Mouse (Mus musculus): ENCODE data around the gene Acnat1. TPM values are rescaled to one million over a fixed set of nuclear protein-coding genes. Genes with fewer than 3 reads are reported as not detected.
"Not testable (repeated sequence)": the region's sequence is repeated elsewhere in the genome, so short reads cannot be mapped to it uniquely, and the experiment has no call there.

Gene Acnat1
- polyA plus RNA-seq, 1 experiment from 2014 or later, result not detected

DNA sequence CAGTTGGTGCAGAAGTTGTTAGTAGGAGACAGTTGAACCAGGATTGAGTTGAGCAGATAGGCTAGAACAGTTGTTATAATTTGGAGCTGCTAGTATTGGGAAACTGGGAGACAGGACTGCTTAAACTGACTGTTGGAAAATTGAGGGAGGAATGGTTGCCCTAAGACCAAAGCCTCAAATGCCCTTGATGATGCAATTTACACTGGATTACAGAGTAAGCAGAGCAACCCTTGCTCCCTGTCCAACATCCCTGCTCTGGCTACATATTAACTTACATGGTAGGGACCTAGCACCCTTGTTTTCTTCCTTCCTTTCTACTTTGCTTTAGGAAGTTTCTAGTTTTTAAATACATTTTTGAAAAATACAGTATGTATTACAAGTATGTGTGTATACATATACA lies 11.7 kb upstream of the Acnat1 start:
- no peaks in the 10 kb centered on the region for H3K27me3 ChIP-seq
- no peak for TF ChIP-seq CTCF (IDR thresholded peaks at IDR 0.05)
- CTCF ChIA-PET, result no interaction called here
- DNase-seq (ENCODE audit: low read depth, low spot score) (peak; percentile 27), ATAC-seq (peak; percentile 62)
- POLR2A ChIA-PET, result no interaction called here
- in situ Hi-C loops (cut with MboI; ENCODE audit: low pct_unique_long_range_greater_than_20kb), result loop anchor here (5.0 kb wide), 1 partner anchor 43 kb away; no protein-coding TSS in a partner anchor

DNA sequence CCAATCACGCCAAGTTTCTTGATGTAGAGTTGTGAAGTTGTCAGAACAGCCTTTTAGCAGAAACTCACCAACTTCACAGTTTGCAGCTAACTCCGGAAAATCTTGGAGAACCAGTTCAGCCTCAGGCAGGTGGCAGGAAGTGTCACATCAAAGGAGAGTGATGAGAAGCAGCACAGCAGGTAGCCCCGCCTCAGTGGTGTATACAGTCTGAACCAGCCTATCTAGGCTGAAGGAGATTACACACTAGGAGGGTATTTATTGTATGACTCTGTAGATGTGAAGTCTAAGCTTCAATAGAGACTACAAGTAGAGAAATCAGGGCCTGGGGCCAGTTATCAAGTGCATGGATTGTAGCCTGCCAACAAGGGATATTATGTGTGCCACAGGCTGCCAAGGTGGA lies 7.2 kb upstream of the Acnat1 start:
- DNase-seq (ENCODE audit: low read depth, low spot score), result no peak
- ChIA-PET POLR2A (no interaction called here), CTCF (no interaction called here)

DNA sequence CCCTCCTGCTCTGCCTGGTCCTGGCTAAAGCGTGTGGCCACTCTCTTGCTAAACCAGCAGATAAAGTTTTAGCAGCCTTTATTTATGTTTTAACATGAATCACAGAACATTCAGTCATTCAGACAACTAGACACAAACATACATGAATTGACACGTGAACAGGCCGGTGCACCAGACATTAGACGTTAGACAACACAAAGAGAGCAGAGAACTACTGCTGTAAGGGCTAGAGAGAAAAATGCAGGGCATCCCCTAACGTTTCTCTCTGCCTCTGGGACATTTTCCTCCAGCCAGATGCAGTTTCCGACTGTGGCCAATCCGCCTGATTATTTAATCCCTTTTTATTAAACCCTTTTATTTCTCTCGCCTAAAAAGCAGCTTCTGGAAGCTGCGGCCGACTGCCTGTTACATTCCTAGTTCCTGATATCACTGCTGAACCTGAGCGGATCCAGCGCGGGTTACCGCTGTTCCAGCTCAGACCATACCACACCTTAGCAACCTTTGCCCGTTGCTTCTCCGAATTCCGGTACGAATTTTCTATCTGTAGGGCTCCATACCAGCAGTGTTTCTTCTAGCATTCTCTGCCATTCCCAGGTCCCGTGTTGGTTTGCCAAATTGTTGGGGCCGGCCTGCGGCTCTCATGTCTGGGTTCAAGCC lies 6.5 kb upstream of the Acnat1 start:
- ATAC-seq, result no peak
- no peak for DNase-seq (ENCODE audit: low read depth, low spot score)
- POLR2A ChIA-PET, result no interaction called here
- CTCF ChIA-PET, result no interaction called here
- no peaks in the 10 kb centered on the region for H3K27me3 ChIP-seq
- in situ Hi-C loops (cut with MboI; ENCODE audit: low pct_unique_long_range_greater_than_20kb), result no loop called here
- TF ChIP-seq CTCF (IDR thresholded peaks at IDR 0.05), result no peak

More for the DNA sequence above, 7.2 kb upstream of the Acnat1 start:
- in situ Hi-C loops (cut with MboI; ENCODE audit: low pct_unique_long_range_greater_than_20kb), result no loop called here
- ATAC-seq, result no peak
- no peak for TF ChIP-seq CTCF (IDR thresholded peaks at IDR 0.05)
- H3K27me3 ChIP-seq, result no peaks in the 10 kb centered on the region

DNA sequence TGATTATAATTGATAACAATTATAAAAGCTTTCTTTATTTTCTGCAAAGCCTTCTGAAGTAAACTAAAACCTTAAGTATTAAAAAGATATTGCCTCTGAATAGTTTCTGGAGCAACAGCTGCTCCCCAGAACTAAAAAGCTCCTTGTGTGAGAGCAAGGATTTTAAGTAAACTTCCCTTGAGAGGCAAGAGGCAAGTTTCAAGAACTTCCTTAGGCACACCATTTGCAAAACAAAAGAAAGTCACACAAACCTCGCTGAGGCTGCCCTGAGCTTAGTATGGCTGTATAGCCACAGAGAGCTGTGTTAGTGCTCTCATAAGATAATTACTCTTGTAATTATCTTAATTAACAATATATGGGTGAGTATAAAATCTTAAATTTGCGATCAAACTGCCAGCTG lies 5.3 kb upstream of the Acnat1 start:
- POLR2A ChIA-PET; DNase-seq (ENCODE audit: low read depth, low spot score); ATAC-seq; H3K27me3 ChIP-seq; in situ Hi-C loops (cut with MboI; ENCODE audit: low pct_unique_long_range_greater_than_20kb); CTCF ChIA-PET: not testable (repeated sequence)

DNA sequence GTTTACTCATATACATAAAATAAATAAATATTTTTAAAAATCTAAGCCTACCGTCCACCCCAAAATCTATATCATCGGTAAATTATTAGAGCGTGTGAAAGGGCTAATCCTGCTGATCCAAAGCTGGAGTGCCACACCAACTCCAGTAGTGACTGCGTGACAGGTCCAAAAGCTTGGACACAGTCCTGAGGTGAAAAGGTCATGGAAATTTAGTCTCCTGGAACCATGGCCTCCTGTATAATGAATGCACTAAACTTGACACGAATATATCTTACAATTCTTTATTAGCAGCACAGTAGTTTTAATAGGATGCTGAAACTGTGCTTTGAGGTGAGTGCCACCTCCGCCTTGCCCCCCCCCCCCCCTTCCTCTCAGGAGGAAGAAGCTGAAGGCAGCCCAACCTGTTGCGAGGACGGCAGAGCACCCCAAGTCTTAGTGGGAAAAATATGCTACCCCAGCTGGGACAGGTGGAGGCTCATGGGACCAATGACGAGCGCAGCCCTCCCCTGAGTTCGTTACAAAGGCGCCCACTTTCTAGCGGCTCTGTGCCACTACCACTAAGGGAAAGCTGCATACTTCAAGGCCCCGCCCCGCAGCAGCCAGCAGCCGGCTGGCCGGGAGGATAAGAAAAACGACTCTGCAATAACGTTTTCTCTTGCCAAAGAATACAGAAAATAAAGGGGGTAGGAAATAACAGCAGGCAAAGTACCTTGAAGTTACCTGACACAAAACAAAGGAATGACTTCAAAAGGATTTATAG lies 4.6 kb upstream of the Acnat1 start:
- no peaks in the 10 kb centered on the region for H3K27me3 ChIP-seq
- TF ChIP-seq CTCF (IDR thresholded peaks at IDR 0.05), result no peak
- in situ Hi-C loops (cut with MboI; ENCODE audit: low pct_unique_long_range_greater_than_20kb), result no loop called here
- ATAC-seq (no peak), DNase-seq (ENCODE audit: low read depth, low spot score) (no peak)
- ChIA-PET CTCF (no interaction called here), POLR2A (no interaction called here)

DNA sequence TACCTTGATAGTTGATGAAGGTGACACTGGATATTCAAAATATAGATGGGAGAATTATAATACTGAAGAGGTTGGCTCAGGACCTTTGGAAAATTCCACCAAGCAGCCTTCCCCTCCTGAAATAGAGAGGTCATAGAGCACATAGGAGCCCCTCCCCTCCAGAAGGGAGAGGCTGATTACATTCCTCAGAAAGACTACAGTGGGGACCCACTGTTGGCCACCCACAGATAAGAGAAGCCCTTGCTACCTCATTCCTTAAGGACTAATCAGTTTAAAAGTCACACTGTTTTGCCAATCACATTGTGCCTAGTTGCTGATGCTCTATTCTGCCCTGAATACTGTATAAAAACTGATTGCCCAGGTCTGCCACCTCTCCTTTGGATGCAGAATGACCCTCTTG lies 871 bp upstream of the Acnat1 start:
- peaks cover 3% of the 10 kb centered on the region for H3K27me3 ChIP-seq
- no peak for DNase-seq (ENCODE audit: low read depth, low spot score)
- in situ Hi-C loops (cut with MboI; ENCODE audit: low pct_unique_long_range_greater_than_20kb), result no loop called here
- no peak for ATAC-seq
- no peak for TF ChIP-seq CTCF (IDR thresholded peaks at IDR 0.05)
- POLR2A ChIA-PET, result no interaction called here
- CTCF ChIA-PET, result no interaction called here

DNA sequence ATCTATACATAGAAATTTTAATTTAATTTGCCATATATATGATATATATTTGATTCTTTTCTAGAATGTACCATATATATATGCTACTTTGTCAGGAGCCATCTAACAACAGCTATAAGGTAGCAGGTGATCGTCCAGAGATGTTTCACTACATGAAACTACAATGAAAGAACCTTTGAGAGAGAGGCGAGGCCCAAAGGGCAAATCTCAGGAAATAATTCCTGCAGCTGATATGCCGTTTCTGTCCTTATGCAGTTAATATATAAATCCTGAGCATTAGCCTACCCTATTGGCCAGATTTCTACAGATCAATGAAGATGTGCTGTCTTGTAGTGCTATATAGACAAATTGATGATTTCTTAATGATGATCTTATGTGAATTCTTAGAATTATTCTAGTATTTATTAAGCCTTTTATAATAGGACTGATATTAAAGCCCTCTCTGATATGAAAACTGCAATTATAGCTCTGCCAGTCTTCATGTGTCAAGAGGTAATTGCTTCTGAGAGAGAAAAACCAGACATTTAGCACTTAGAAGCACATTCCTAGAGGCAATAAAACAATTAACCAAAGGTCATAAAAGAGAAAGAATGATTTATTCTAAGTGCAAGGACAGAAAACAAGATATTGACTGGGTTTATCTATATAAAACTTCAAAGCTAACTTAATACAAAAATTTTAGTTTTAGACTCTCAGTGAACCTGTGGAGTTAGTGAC lies 4.1 kb downstream of the Acnat1 start:
- in situ Hi-C loops (cut with MboI; ENCODE audit: low pct_unique_long_range_greater_than_20kb), result no loop called here
- ATAC-seq, result no peak
- peaks cover 7% of the 10 kb centered on the region for H3K27me3 ChIP-seq
- TF ChIP-seq CTCF (IDR thresholded peaks at IDR 0.05), result no peak
- POLR2A ChIA-PET, result no interaction called here
- CTCF ChIA-PET, result interaction anchor here (0.7 to 1.8 kb wide), 3 partner anchors 11 to 16 kb away, joined by 3 to 6 read pairs (median 4); no protein-coding TSS in a partner anchor
- DNase-seq (ENCODE audit: low read depth, low spot score), result no peak

DNA sequence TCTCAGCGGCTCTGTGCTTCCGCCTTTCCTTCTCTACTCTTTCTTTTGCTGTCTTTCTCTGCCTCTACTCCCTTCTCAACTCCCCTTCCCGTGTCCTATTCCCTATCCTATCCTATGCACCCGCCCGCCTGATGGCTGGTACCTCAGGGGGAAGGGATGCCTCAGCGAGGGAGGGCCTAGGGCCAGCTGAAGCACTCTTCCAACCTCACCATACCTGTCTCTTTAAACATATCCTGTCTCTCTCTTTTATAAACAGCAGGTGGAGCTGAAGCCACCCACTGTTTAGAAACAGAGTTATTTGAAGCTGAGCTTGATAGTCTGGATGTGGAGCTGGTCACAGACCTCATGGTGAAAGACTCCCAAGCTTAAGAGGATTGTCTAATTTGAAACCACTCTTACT lies 6.4 kb downstream of the Acnat1 start:
- H3K27me3 ChIP-seq, result peaks cover 7% of the 10 kb centered on the region
- in situ Hi-C loops (cut with MboI; ENCODE audit: low pct_unique_long_range_greater_than_20kb), result no loop called here
- peak; percentile 45 for TF ChIP-seq CTCF (IDR thresholded peaks at IDR 0.05)
- ATAC-seq (peak; percentile 26), DNase-seq (ENCODE audit: low read depth, low spot score) (no peak)
- ChIA-PET POLR2A (no interaction called here), CTCF (interaction anchor here (0.6 to 1.8 kb wide), 3 partner anchors 8 to 160 kb away, joined by 3 to 7 read pairs (median 5); no protein-coding TSS in a partner anchor)

DNA sequence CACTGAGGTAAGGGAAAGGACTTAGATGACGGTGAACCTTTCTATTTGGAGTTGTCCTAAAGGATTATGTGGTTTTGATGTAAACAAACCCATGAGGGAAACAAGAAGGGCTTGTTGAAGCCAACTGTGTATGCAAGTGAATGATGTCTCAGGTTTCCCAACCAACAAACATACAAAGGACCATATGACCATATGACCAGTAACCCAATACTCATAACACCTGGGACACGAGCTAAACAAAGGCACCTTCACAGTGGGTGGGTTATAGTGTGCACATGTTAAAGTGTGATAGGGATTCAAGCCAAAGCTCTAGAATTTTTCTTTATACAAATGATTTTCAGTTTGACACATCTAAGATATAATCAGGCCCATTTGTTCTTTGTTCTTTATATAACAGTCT lies 17.5 kb downstream of the Acnat1 start:
- ChIA-PET CTCF (interaction anchor here (1.4 kb wide), 1 partner anchor 13 kb away, joined by 6 read pairs; no protein-coding TSS in a partner anchor), POLR2A (no interaction called here)
- in situ Hi-C loops (cut with MboI; ENCODE audit: low pct_unique_long_range_greater_than_20kb), result no loop called here
- no peak for TF ChIP-seq CTCF (IDR thresholded peaks at IDR 0.05)
- peaks cover 6% of the 10 kb centered on the region for H3K27me3 ChIP-seq
- DNase-seq (ENCODE audit: low read depth, low spot score) (no peak), ATAC-seq (no peak)

DNA sequence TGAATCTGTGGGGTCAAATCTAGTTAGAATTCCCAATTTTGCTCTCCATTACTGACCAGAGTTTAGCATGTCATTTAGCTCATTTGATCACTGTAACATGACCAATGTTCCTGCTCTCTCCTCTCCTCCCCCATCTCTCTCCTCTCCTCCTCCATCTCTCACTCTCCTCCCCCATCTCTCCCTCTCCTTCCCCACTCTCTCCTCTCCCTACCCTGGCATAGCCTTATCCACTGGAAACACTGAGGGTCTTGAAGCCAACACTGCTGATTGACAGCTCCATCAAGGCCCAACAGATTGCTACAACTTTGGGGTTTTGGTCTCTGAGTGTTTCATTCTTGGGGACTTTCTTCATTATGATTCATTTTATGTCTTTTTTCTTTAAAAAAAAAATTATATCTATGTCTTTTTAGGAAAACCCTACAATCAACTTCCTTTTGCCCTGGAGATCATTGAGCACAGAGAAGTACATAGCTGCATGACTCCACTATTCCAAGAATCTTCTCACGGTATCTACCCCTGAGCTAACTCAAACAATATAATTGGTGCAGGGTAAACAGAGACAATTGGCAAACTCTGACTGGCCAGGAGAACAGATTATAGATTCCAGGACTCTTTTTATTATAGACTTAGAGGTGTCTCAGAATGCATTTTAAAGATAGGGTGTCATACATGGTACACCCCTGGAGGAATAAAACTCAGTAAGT lies 21.7 kb downstream of the Acnat1 start:
- in situ Hi-C loops (cut with MboI; ENCODE audit: low pct_unique_long_range_greater_than_20kb), result loop anchor here (5.0 kb wide), 1 partner anchor 75 kb away; no protein-coding TSS in a partner anchor
- ChIA-PET CTCF (no interaction called here), POLR2A (no interaction called here)
- DNase-seq (ENCODE audit: low read depth, low spot score) (no peak), ATAC-seq (no peak)
- H3K27me3 ChIP-seq, result peaks cover 3% of the 10 kb centered on the region
- no peak for TF ChIP-seq CTCF (IDR thresholded peaks at IDR 0.05)

DNA sequence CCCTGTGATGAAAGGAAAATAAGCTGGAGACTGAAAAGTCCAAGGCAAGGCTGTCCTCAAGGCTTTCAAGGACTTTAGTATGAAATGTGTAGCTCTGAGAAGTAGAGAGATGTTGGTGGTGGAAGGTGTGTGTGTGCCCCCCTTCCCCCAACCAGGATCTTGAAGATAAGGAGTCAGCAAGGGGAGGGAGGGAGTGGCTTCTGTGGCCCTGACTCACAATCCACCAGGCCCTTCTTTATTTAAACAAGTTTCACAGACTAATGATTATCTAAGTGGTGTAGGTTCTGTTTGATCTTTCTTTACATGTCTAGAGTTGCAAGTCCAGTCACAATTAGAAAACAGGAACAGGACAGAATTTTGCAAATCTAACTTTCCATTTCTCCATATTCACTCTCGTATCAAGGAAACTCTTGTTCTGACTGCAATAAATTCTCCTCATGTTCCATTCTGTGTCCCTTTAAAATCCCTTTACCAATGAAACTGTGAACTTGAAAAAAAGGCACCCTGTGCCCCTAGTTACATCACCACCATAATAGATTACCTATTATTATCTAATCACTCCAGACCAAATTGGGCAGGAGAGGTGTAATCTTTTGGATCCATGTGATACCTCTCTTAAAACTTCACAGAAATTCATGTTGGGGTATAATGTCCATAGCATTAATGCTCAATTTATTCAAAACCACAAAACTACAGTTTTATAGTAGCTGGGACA lies 22.4 kb downstream of the Acnat1 start:
- H3K27me3 ChIP-seq; POLR2A ChIA-PET; CTCF ChIA-PET; ATAC-seq; DNase-seq (ENCODE audit: low read depth, low spot score): not testable (repeated sequence)
- in situ Hi-C loops (cut with MboI; ENCODE audit: low pct_unique_long_range_greater_than_20kb), result loop anchor here (5.0 kb wide), 1 partner anchor 74 kb away; no protein-coding TSS in a partner anchor

DNA sequence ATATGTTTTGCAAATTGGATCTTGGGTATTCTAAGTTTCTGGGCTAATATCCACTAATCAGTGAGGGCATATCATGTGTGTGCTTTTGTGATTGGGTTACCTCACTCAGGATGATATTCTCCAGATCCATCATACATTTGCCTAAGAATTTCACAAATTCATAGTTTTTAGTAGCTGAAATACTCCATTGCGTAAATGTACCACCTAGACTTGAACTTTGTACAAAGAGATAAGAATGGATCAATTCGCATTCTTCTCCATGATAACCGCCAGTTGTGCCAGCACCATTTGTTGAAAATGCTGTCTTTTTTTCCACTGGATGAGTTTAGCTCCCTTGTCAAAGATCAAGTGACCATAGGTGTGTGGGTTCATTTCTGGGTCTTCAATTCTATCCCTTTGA lies 36.7 kb downstream of the Acnat1 start:
- DNase-seq (ENCODE audit: low read depth, low spot score); in situ Hi-C loops (cut with MboI; ENCODE audit: low pct_unique_long_range_greater_than_20kb); POLR2A ChIA-PET; ATAC-seq; H3K27me3 ChIP-seq; CTCF ChIA-PET: not testable (repeated sequence)

DNA sequence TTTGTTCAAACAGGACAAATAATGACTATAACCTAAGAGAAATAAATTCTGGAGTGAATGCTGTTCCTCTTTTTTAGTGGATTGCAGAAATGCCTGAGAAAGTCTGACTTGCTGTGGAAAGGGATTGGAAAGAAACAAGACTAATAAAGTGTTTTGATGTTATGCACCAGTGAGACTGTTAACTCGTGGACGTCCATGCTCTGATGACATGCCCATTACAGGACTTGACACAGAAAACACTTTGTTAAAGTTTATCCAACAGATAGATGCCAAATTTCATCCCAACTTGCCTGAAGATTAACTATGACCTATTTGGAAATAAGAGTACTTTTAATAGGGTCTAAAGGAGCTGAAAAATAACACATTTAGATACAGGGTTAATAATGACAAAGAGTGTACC lies 63.6 kb downstream of the Acnat1 start:
- POLR2A ChIA-PET; ATAC-seq; CTCF ChIA-PET; H3K27me3 ChIP-seq; DNase-seq (ENCODE audit: low read depth, low spot score): not testable (repeated sequence)
- in situ Hi-C loops (cut with MboI; ENCODE audit: low pct_unique_long_range_greater_than_20kb), result loop anchor here (10.0 kb wide), 1 partner anchor 65 kb away; no protein-coding TSS in a partner anchor

DNA sequence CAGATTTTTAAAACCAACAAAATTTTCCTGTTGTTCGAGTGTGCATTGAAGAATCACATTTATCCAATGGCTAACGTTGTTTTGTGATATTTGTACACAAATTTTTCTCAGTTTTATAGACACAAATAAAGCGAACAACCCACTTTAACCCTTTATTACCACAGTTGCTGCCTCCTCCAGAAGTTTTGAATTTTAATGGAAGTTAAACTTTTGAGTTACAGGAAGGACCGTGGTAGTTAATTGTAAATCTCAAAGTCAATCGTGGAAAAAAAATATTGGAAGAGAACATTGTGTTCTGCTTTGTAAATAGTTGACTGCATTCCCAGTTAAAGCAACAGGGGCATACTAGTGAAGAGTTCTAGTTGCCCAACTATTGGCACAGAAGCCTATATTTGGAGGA lies 65.8 kb downstream of the Acnat1 start, which contains the start of gene Acnat2:
Gene Acnat2 (minus strand): TSS at position 195 of the 400 bp plus-strand sequence.
- ATAC-seq; DNase-seq (ENCODE audit: low read depth, low spot score); in situ Hi-C loops (cut with MboI; ENCODE audit: low pct_unique_long_range_greater_than_20kb); POLR2A ChIA-PET; H3K27me3 ChIP-seq; CTCF ChIA-PET: not testable (repeated sequence)

Measured in Patski (cell line).